Mouse (Mus musculus) hindbrain, embryonic 10.5 days (tissue): ENCODE measurements around the gene Nob1. TPM values are rescaled to one million over a fixed set of nuclear protein-coding genes. Genes with fewer than 3 reads are reported as not detected.

Experiments
- DNase-seq: peaks from one replicate; pipeline ENCODE4 v3.0.0-alpha.2; 2017; ENCODE audit warnings: low spot score
- H3K27ac ChIP-seq: fragments of 300-500 bp; sonication (generic); 2 replicates; pipeline ENCODE4 v1.5.1; 2016; ENCODE audit warnings: mild to moderate bottlenecking, moderate library complexity
- H3K27me3 ChIP-seq: fragments of 300-500 bp; sonication (generic); 2 replicates; pipeline ENCODE4 v1.6.1; 2016; ENCODE audit warnings: mild to moderate bottlenecking; ENCODE audit not compliant: poor library complexity, insufficient read depth, severe bottlenecking
- H3K36me3 ChIP-seq: fragments of 300-500 bp; sonication (generic); 2 replicates; pipeline ENCODE4 v1.6.1; 2016; ENCODE audit warnings: mild to moderate bottlenecking, moderate library complexity
- H3K4me1 ChIP-seq: fragments of 300-500 bp; sonication (generic); replicated peaks from 2 replicates; pipeline ENCODE4 v1.6.1; 2016; ENCODE audit warnings: mild to moderate bottlenecking
- H3K4me3 ChIP-seq: fragments of 300-500 bp; sonication (generic); 2 replicates; pipeline ENCODE4 v1.5.1; 2016; ENCODE audit warnings: mild to moderate bottlenecking, moderate library complexity
- H3K9me3 ChIP-seq: fragments of 300-500 bp; sonication (generic); 2 replicates; pipeline ENCODE4 v1.6.1; 2016; ENCODE audit warnings: mild to moderate bottlenecking, moderate library complexity
- WGBS: fragments of 180-500 bp; shearing (Covaris S2); methylation state at CpG from one replicate; pipeline ENCODE4 v1.1.7; 2016; 5-methylcytosine and 5-hydroxymethylcytosine counted together
- polyA plus RNA-seq: library from polyadenylated mRNA; unstranded; fragments of >200 nt; fragmentation: Nextera tagmentation; extraction: Ambion mirVana; gene quantifications from 2 replicates; pipeline ENCODE4 v1.2.1, GENCODE M21; 2016

Nob1 gene
- polyA plus RNA-seq: 91.8 and 92.7 TPM in 2 replicates

- peak; percentile 97 for DNase-seq
- Histone ChIP-seq H3K36me3 (peaks cover 37% of the 10 kb centered on the region), H3K4me3 (peak within 1 kb of the TSS; percentile 83), H3K27me3 (no peaks in the 10 kb centered on the region), H3K27ac (peak within 1 kb of the TSS; percentile 93), H3K4me1 (peaks cover 23% of the 10 kb centered on the region), H3K9me3 (no peaks in the 10 kb centered on the region)
- WGBS: under 1% methylated on average over 50 of the region's 50 CpGs
These were observed at the start of gene Nob1 for GRCm38 (mm10) chr8:107424597-107425229. Nob1 (minus strand) TSS chr8:107425051.

GRCm38 (mm10) chr8:107473369-107473768, 48.5 kb upstream of the Nob1 start:
- H3K36me3 ChIP-seq: peaks cover 53% of the 10 kb centered on the region
- H3K4me1 ChIP-seq: peaks cover 8% of the 10 kb centered on the region; the same call in 1 of the 2 replicates
- H3K27me3 ChIP-seq: no peaks in the 10 kb centered on the region
- DNase-seq: no peak
- no peak overlapping the region for H3K27ac ChIP-seq
- 90% methylated on average over 4 of the region's 4 CpGs for WGBS
- H3K4me3 ChIP-seq: no peak overlapping the region
- H3K9me3 ChIP-seq: no peaks in the 10 kb centered on the region

- Histone ChIP-seq H3K27me3 (no peaks in the 10 kb centered on the region), H3K27ac (peak overlapping the region; percentile 46; the same call in 1 of the 2 replicates), H3K4me3 (no peak overlapping the region), H3K4me1 (peaks cover 12% of the 10 kb centered on the region), H3K9me3 (no peaks in the 10 kb centered on the region), H3K36me3 (peaks cover 60% of the 10 kb centered on the region)
- no peak for DNase-seq
- WGBS: 70% methylated on average over 10 of the region's 10 CpGs
These were observed 47.7 kb upstream of the Nob1 start for GRCm38 (mm10) chr8:107472403-107473100.

- Histone ChIP-seq H3K9me3 (no peaks in the 10 kb centered on the region), H3K4me3 (no peak overlapping the region), H3K27me3 (no peaks in the 10 kb centered on the region), H3K27ac (no peak overlapping the region), H3K4me1 (peaks cover 12% of the 10 kb centered on the region), H3K36me3 (peaks cover 69% of the 10 kb centered on the region)
- no peak for DNase-seq
- 84% methylated on average over 5 of the region's 5 CpGs for WGBS
These were observed 45.5 kb upstream of the Nob1 start for GRCm38 (mm10) chr8:107470302-107470701.

- peaks cover 77% of the 10 kb centered on the region for H3K36me3 ChIP-seq
- DNase-seq: peak; percentile 38
- WGBS: 59% methylated on average over 8 of the region's 8 CpGs
These were observed 44.0 kb upstream of the Nob1 start for GRCm38 (mm10) chr8:107468811-107469302.

GRCm38 (mm10) chr8:107466642-107467041, 41.8 kb upstream of the Nob1 start:
- Histone ChIP-seq H3K4me3 (no peak overlapping the region), H3K36me3 (peaks cover 86% of the 10 kb centered on the region), H3K9me3 (no peaks in the 10 kb centered on the region), H3K4me1 (peaks cover 12% of the 10 kb centered on the region), H3K27me3 (no peaks in the 10 kb centered on the region), H3K27ac (no peak overlapping the region)
- WGBS: 93% methylated on average over 5 of the region's 5 CpGs
- DNase-seq: no peak

More at GRCm38 (mm10) chr8:107468811-107469302, 44.0 kb upstream of the Nob1 start:
- Histone ChIP-seq H3K27me3 (no peaks in the 10 kb centered on the region), H3K4me3 (no peak overlapping the region), H3K9me3 (no peaks in the 10 kb centered on the region), H3K27ac (peak overlapping the region; percentile 72), H3K4me1 (peaks cover 12% of the 10 kb centered on the region)

GRCm38 (mm10) chr8:107465332-107465990, 40.6 kb upstream of the Nob1 start:
- H3K27me3 ChIP-seq: no peaks in the 10 kb centered on the region
- H3K36me3 ChIP-seq: peaks cover 90% of the 10 kb centered on the region
- no peak overlapping the region for H3K4me3 ChIP-seq
- no peak for DNase-seq
- H3K4me1 ChIP-seq: peaks cover 12% of the 10 kb centered on the region
- H3K27ac ChIP-seq: no peak overlapping the region
- no peaks in the 10 kb centered on the region for H3K9me3 ChIP-seq
- WGBS: 70% methylated on average over 3 of the region's 3 CpGs

GRCm38 (mm10) chr8:107462423-107462822, 37.6 kb upstream of the Nob1 start:
- no peak overlapping the region for H3K27ac ChIP-seq

GRCm38 (mm10) chr8:107458281-107458680, 33.4 kb upstream of the Nob1 start:
- Histone ChIP-seq H3K27ac (no peak overlapping the region), H3K4me3 (no peak overlapping the region), H3K27me3 (no peaks in the 10 kb centered on the region), H3K9me3 (no peaks in the 10 kb centered on the region), H3K4me1 (no peaks in the 10 kb centered on the region), H3K36me3 (peaks cover 77% of the 10 kb centered on the region)
- DNase-seq: no peak
- WGBS: 88% methylated on average over 6 of the region's 6 CpGs

More at GRCm38 (mm10) chr8:107462423-107462822, 37.6 kb upstream of the Nob1 start:
- Histone ChIP-seq H3K9me3 (no peaks in the 10 kb centered on the region), H3K4me3 (no peak overlapping the region), H3K36me3 (peaks cover 88% of the 10 kb centered on the region), H3K4me1 (no peaks in the 10 kb centered on the region), H3K27me3 (no peaks in the 10 kb centered on the region)
- DNase-seq: no peak
- WGBS: 89% methylated on average over 5 of the region's 5 CpGs

GRCm38 (mm10) chr8:107457725-107458124, 32.9 kb upstream of the Nob1 start:
- no peaks in the 10 kb centered on the region for H3K4me1 ChIP-seq
- 81% methylated on average over 4 of the region's 4 CpGs for WGBS
- DNase-seq: no peak
- H3K27me3 ChIP-seq: no peaks in the 10 kb centered on the region
- no peaks in the 10 kb centered on the region for H3K9me3 ChIP-seq
- H3K27ac ChIP-seq: peak overlapping the region; percentile 16
- H3K4me3 ChIP-seq: no peak overlapping the region
- peaks cover 77% of the 10 kb centered on the region for H3K36me3 ChIP-seq

GRCm38 (mm10) chr8:107455268-107455667, 30.4 kb upstream of the Nob1 start:
- H3K27me3 ChIP-seq: no peaks in the 10 kb centered on the region
- no peak overlapping the region for H3K4me3 ChIP-seq
- H3K36me3 ChIP-seq: peaks cover 59% of the 10 kb centered on the region
- no peak overlapping the region for H3K27ac ChIP-seq
- WGBS: 22% methylated on average over 3 of the region's 3 CpGs
- DNase-seq: peak; percentile 36
- no peaks in the 10 kb centered on the region for H3K4me1 ChIP-seq
- no peaks in the 10 kb centered on the region for H3K9me3 ChIP-seq

- Histone ChIP-seq H3K27me3 (no peaks in the 10 kb centered on the region), H3K27ac (no peak overlapping the region), H3K36me3 (peaks cover 47% of the 10 kb centered on the region), H3K4me1 (peaks cover 14% of the 10 kb centered on the region), H3K9me3 (no peaks in the 10 kb centered on the region), H3K4me3 (no peak overlapping the region)
- 91% methylated on average over 11 of the region's 11 CpGs for WGBS
- no peak for DNase-seq
These were observed 28.5 kb upstream of the Nob1 start for GRCm38 (mm10) chr8:107453386-107453785.
